Mouse (Mus musculus) layer of hippocampus, adult 8-10 months (tissue): ENCODE results near the gene Ypel5. TPM values are rescaled to one million over a fixed set of nuclear protein-coding genes. Genes with fewer than 3 reads are reported as not detected.
A peak's percentile ranks its signal among the peaks of the same experiment; 100 is the strongest.

ENCODE experiments used
- DNase-seq, 2 experiments: peaks; one replicate each; pipeline ENCODE4 v3.0.0; 2022; ENCODE audit warnings: low spot score in 2 of 2
- total RNA-seq, 4 experiments: library from RNA; stranded (reverse); gene quantifications; 2 replicates each; pipeline ENCODE4 v1.2.4; 2022

Gene Ypel5
- total RNA-seq, 4 experiments from 2014 or later: 84.4 to 103 (median 92.3) TPM

DNA sequence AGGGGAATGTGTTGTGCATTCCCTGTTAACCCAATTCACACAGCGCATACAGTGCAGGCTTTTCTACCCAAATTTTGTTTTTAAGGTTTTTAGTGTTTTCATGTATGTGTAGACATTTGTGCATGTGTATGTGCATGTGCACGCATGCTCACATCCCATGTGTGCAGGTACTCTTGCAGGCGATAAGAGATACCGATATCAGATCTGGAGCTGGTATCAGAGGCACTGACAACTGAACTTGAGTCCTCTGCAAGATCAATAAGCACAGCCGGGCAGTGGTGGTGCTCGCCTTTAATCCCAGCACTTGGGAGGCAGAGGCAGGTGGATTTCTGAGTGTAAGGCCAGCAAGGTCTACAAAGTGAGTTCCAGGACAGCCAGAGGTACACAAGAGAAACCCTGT, 8.1 kb downstream of the Ypel5 start:
- no peak for DNase-seq

DNA sequence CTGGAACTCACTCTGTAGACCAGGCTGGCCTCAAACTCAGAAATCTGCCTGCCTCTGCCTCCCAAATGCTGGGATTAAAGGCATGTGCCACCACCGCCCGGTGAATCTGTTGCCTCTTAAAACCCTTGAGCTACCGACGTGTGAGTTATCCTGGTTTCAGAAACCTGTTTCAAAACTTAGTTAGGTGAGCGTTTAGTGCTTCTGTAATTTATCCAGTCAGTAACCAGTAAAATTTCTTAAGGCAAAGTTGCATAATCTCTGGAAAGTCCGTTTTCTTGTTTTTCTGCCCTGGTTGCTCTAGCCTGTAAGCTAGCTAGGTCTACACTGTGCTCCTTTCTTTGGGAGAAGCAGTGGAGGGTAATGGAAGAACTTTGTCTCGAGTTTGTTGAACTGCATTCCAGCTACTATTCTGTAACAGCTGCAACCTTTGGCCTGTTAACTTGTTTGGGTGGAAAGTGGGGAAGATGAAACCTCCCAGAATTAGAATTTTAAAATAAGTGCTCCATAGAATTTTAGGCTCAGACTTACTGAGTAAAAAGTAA, 8.8 kb downstream of the Ypel5 start:
- no peak for DNase-seq

DNA sequence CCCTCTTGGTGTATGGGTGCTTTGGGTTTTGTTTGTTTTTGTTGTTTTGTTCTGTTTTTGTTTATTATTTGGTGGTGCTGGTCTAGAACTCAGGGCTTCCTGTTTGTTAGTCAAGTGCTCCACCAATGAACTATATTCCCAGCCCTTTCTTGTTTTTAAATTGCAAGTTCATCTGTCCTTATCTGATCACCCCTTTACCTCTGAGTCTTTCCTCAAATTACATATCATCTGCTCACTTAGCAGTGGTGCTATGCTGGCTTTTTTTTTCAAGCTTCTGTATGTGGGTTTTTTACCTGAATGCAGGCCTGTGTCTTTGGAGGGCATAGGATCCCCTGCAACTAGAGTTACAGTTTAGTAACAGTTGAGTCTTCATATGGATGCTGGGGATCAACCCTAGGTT, 9.3 kb downstream of the Ypel5 start:
- no peak for DNase-seq

DNA sequence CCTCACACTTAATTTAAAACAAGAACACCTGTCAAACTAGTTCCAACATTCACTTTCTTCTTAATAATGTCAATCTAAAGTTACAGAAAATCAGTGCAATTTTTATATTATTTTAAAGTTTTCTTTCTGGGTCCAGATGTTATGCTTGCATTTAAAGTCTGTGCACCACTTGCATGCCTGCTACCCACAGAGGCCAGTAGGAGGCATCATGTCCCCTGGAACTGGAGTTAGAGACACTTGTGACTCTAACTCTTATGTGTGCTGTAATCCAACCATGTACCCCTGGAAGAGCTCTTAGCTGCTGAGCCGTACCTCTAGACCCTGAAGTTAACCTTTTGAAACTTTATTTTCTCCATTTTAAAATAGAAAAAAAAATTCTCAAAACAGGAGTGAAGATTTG, 19.0 kb downstream of the Ypel5 start:
- DNase-seq: no peak

DNA sequence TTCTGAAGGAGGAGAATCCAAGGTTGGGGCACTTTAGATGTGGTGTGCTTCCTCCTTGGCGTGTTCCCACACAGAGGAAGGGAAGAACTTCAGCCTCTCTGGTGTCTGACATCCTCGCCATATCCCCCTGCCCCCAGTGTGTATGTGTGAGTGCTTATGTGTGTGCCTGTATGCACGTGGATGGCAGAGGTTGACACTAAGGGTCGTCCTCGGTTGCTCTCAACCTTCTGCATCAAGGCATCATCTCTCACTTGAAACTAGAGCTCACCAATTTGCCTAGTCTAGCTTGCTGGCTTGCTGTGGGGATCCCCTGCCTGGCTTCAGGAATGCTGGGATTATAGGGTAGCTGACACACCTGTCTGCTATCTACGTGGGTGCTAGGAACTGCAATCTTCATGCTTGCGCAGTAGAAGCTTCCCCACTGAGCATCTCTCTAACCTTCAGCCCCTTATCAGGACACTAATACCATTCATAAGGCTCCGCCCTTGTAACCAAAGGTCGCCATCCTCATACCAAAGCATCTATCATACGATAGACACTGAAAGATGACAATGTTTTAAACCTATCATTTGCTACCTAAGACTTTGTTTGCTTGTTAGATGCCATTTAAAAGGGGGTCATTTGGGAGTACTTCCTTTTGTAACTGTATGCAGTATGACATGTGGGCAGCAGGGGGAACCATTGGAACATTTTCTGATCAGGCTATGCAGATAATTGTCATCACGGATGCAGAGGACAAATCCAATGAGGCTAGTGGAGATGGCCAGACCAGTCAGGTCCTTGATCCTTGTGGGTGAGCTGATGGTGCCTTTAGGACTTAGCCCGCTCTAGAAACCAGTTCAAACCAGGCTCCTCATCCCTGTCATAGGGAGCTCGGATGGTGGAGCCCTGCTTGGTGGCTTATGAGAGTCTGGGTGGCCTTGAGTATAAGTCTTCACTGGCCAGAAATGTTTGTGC, 21.7 kb downstream of the Ypel5 start:
- peak; percentile 17 to 71 for DNase-seq

DNA sequence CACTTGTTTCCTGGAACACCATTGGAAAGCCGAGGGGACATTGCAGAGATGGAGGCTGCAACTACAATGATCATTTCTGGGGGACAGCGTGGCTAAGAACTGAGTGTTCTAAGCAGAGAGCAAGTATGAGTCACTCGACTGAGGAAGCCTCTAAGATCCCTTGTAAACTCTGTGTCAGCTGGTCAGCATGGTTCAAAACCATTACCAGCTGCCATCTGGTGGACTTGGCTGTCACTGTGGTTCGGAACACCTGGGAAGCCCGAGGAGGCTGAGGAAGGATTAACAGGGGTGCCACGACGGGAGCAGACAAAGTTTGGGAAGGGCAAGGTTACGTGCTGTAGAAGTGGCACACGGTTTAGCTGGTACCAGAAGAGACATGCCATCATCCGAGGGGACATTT, 27.0 kb downstream of the Ypel5 start:
- DNase-seq: no peak

DNA sequence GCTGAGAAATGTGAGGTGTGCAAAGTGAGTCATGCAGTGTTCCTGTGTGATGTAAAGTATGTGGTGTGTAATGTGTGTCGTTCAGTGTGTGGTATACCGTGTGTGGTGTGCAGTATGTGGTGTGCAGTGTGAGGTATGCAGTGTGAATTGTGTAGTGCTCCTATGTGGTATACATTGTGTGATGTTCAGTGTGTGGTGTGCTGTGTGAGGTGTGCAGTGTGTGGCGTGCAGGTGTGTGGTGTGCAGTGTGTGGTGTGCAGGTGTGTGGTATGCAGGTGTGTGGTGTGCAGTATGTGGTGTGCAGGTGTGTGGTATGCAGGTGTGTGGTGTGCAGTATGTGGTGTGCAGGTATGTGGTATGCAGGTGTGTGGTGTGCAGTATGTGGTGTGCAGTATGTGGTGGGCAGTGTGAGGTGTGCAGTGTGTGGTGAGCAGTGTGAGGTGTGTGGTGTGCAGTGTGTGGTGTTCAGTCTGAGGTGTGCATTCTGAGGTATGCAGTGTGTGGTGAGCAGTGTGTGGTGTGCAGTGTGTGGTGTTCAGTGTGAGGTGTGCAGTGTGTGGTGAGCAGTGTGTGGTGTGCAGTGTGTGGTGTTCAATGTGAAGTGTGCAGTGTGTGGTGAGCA, 30.5 kb downstream of the Ypel5 start:
- no peak for DNase-seq

DNA sequence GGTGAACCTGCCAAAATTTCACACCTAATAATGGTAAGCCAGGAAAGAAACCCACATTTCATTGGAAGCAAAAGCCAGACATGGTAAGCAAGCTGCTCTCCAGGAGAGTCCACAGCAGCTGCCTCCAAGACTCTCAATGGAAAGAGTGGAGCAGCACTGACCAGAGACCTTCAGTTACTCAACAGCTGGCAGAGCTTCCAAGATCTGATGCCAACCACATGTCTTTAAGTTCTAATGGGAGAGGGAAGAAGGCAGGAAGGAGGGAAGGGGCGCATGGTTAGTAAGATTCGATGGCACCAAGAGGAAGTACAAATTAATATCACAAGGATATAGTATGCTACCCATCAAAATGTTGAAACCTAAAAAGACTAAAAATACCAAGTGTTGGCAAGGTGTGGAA, 31.9 kb downstream of the Ypel5 start:
- no peak for DNase-seq

DNA sequence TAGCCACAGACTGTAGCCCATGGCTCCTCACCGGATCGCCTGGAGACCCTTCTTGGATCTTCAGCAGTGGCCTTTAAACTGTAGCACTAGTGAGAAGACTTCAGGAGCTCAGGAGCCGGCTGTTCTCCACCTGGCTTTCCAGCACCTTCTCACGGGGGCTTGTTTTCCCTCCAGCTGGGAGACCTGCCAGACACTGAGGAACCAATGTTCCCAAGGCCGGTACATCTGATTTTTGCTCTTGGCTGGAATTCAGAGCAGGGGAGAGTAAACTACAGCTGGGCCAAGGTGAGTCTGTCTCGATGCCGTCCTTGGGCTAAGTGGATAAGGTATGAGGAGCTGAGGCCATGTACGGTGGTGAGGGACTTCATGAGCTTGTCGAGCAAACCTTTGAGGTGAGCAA, 42.7 kb downstream of the Ypel5 start:
- no peak for DNase-seq

DNA sequence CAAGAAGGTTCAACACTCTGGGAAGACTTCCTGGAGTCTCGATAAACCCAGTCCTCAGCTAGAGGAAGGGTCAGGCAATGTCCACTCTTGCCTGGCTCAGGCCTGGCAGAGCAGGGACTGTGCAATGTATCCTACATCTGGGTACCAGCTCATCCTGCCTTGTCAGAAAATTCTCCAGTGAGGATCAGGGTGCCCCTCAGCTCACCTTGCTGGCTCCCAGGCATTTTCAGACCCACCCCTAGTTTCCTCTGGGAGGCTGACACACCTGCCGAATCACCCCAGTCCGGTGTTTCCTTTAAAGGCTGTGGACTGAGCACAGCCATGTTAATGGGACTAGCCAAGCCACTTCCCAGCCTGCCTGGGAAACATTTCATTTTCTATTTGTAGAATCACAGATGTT, 43.9 kb downstream of the Ypel5 start:
- no peak for DNase-seq

DNA sequence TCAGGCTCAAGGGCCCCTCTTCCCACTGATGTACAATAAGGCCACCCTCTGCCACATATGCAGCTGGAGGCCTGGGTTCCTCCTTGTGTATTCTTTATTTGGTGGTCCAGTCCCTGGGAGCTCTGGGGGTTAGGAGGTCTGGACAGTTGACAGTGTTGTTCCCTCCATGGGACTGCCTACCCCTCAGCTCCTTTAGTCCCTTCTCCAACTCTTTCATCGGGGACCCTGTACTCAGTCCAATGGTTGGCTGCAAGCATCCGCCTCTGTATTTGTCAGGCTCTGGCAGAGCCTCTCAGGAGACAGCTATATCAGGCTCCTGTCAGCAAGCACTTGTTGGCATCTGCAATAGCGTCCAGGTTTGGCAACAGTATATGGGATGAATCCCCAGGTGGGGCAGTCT, 44.8 kb downstream of the Ypel5 start:
- no peak for DNase-seq

DNA sequence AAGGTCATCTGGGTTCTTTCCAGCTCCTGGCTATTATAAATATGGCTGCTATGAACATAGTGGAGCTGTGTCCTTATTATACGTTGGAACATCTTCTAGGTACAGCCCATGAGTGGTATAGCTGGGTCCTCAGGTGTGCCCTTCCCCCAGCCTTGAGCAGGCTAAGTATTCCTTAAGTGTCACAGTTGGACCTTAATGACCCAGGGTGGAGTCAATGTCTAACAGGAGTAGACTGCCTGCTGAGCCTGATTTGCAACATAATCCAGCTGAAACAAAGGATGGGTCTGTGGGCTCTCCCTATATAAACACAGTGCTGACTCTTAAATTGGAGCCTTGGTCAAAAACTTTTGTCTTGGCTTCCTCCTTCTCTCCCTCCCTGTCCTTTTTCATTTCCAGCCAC, 45.6 kb downstream of the Ypel5 start:
- DNase-seq: no peak

DNA sequence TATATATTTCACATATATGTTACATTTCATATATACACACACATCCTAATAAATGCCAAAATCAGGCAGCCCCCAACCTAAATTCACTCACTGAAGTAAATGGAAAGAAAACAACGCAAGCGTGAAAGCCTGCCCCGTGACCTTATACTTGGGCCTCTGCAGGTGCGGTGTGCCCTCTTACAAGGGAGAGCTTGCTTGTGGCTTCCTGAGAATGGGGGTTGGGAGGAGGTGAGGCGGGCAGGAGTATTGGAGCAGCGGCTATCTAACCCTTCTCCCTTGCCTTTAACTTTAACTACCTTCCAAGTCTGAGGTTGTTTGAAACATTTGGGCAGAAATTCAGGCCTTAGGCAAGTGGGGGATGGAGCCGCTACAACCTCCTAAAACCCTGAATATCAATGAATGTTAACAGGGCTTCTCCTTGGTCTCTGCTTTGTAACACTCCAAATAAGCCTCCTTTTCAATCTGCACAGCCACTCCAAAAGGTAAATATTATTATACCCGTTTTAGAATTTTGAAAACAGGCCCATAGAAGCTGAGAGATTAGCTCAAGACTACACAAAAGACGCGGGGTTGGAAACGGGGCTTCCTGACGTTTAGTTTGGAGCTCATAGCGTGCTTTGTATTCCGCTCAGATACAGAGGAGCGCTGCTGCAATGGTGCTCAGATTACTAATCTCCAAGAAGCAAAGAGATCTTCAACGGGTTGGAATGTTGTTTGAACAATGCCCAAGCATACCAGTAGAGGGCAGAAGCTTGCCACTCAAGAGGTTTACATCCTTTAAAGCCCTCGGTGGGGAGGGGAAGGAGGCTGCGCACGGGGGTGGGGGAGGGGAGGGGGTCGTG, 53.5 kb downstream of the Ypel5 start:
- peak; percentile 75 to 82 for DNase-seq

DNA sequence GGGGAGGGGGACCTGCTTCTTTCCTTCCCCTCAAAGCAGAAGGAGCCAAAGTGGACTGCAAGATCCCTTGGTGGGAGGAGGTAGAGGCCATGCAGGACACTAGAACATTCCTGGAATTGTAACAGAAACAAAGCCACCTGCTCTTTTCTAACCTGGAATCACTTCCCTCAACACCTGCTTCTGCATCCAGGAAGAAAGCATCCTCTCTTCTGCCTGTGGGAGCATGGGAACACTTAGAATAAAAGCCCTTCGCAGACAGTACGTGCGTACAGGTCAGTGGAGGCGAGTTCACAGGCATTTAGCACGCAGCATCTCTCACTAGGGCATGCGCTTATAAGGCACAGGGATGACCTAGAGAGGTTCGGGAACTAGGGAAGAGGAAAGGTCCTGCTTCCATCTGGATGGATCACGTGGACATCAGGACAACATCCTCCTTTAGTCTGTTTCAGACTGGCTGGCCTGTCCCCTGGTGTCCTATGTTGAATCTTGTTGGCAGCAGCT, 54.2 kb downstream of the Ypel5 start:
- DNase-seq: no peak

DNA sequence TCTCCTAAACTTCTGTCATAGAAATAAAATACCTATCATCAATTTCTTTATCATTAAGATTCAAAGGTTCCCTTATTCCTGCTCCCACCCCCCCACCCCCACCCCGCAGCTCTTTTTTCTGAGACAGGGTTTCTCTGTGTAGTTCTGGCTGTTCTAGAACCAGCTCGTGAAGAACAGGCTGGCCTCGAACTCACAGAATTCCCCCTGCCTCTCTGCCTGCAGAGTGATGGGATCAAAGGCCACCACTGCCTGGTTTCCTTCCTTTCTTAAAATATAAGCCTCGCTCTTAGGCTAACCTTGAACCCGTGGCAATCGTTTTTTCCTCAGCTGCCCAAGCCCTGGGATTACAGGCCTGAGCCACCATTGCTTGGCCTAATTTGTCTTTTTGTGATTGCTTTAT, 55.3 kb downstream of the Ypel5 start:
- DNase-seq: no peak

DNA sequence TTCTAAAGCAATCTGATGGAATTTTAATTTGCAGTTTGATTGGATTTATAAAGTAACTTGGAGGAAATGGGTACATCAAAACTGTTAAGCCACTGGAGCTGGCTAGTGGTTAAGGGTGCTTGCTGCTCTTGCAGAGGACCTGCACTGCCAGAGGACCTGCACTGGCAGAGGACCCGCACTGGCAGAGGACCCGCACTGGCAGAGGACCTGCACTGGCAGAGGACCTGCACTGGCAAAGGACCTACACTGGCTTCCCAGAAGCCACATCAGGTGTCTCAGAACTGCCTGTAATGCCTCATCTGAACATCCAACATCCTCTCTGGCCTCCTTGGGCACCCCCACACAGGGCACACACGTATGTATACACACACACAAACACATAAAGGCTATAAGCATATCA, 59.3 kb downstream of the Ypel5 start:
- no peak for DNase-seq

DNA sequence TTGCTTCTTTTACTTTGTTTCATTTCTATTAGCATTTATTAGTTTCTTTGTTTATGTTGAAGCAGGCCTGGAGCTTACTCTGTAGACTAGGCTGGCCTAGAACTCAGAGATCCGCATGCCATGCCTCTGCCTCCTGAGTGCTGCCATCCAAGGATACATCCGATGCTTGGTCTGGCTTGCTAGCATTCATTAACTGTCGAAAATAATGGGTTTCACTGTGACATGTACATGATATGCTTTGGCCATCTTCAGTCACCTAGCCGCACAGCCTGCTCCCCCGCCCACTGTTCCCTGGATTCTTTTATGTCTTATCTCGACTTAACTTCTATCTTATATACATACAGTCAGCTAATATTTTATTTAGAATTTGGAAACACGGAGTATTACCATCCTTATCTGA, 60.8 kb downstream of the Ypel5 start:
- no peak for DNase-seq

DNA sequence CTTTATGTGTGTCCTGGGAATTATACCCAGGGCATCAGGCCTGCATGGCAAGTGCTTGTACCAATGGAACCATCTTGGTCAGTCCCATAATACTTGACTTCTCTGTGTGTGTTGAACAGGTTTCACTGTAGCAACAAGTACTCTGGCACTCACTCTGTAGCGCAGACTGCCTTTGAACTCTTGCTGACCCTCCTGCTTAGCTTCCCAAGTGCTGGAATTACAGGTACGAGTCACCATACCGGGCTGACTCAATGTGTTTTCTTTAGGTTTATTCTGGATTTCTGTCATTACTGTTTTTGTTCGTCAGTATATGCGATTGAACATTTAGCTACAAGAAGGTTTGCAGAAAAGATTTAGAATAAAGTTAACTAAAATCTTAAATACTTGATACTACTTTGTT, 61.7 kb downstream of the Ypel5 start:
- DNase-seq: no peak

DNA sequence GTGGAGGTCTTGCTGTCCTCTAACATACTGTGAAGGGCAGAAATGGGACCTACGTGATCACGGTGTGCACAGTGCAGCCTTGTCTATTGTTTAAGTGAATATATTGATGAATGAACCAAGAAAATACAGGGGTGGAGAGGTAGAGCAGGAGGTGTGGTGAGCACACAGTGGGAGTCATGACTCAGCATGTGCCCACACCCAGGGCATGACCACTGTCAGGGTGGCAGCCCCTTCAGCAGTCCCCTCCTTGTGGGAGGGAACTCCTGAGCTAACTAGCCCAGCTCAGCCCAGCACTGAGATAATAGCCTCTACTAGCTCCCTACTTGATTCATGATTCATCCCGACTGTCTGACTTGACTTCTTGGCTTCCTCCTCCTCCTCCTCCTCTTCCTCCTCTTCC, 62.5 kb downstream of the Ypel5 start:
- no peak for DNase-seq
